Mouse (Mus musculus) brain, embryonic 14.5 days (tissue): Measurements from ENCODE around the gene Leng1. TPM values are rescaled to one million over a fixed set of nuclear protein-coding genes. Genes with fewer than 3 reads are reported as not detected.

Experiments
- DNase-seq: peaks from one replicate; pipeline ENCODE4 v3.0.0-alpha.2; 2011; ENCODE audit warnings: low read depth
- CTCF ChIP-seq: fragments of 200-500 bp; IDR thresholded peaks from 2 replicates; pipeline ENCODE4 v1.5.1; 2012; ENCODE audit warnings: inconsistent platforms, mild to moderate bottlenecking, moderate library complexity, borderline replicate concordance; ENCODE audit not compliant: insufficient read depth, insufficient read length; ENCODE audit errors: extremely low read depth
- POLR2A ChIP-seq: fragments of 200-500 bp; IDR thresholded peaks from 2 replicates; pipeline ENCODE4 v1.6.1; 2012; ENCODE audit warnings: mild to moderate bottlenecking, inconsistent platforms, borderline replicate concordance; ENCODE audit not compliant: poor library complexity, insufficient read depth, insufficient read length, severe bottlenecking; ENCODE audit errors: extremely low read depth
- polyA plus RNA-seq: library from polyadenylated mRNA; depleted of rRNA; stranded (reverse); fragments of >200 nt; gene quantifications from 2 replicates; pipeline ENCODE4 v1.2.3, GENCODE M21; 2012

The Leng1 gene
- polyA plus RNA-seq, 1 experiment = 8.6 TPM

DNA sequence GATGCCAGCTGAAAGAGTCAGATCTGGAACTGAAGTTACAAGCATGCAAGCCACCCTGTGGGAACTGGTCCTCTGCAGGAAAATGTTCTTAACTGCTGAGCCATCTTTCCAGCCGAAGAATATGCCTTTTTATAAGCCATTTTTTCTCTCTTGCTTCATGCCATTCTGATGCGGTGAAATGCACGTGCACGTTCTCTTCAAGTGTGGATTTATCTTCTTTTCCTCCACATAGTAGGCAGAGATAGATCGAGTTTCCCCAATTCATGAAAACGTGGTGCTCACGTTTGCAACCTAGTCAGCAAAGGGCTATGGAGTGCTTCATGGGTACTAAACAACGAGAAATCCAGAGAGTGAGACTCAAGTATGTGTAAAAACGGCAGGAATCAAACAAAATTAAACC, 21.8 kb downstream of the Leng1 start:
- TF ChIP-seq POLR2A = no peak
- TF ChIP-seq CTCF = no peak
- no peak for DNase-seq

DNA sequence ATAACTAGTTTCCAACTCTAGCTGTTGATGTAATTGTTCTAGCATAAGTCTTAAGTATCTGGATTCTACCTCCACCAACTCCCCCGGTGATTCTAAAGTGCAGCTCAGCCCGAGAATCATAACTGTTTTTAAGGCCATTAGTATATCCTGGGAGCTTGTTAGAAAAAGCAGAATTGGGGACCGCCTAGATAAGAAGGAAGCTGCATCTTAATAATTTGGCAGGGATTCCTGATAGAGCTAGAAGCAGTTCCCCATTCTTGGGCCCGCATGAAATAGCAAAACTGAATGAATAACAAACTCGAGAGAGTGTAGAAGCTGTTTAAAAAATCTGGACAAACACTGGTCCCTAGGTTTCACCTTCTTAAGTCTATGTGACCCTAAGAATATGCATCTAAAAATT, 22.2 kb downstream of the Leng1 start:
- no peak for DNase-seq
- TF ChIP-seq CTCF (no peak), POLR2A (no peak)

DNA sequence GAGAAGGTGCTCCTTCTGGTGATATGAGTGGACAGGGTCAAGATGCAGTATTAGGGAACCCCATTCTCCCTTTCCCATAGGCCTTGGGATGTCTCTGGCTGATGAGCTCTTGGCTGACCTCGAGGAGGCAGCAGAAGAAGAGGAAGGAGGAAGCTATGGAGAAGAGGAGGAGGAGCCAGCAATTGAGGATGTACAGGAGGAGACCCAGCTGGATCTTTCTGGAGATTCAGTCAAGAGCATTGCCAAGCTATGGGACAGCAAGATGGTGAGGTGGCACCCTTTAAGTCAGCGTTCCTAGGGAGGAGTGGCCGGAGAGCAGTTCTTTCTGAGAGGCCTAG, 35.2 kb downstream of the Leng1 start:
- no peak for TF ChIP-seq POLR2A
- TF ChIP-seq CTCF = no peak
- no peak for DNase-seq

DNA sequence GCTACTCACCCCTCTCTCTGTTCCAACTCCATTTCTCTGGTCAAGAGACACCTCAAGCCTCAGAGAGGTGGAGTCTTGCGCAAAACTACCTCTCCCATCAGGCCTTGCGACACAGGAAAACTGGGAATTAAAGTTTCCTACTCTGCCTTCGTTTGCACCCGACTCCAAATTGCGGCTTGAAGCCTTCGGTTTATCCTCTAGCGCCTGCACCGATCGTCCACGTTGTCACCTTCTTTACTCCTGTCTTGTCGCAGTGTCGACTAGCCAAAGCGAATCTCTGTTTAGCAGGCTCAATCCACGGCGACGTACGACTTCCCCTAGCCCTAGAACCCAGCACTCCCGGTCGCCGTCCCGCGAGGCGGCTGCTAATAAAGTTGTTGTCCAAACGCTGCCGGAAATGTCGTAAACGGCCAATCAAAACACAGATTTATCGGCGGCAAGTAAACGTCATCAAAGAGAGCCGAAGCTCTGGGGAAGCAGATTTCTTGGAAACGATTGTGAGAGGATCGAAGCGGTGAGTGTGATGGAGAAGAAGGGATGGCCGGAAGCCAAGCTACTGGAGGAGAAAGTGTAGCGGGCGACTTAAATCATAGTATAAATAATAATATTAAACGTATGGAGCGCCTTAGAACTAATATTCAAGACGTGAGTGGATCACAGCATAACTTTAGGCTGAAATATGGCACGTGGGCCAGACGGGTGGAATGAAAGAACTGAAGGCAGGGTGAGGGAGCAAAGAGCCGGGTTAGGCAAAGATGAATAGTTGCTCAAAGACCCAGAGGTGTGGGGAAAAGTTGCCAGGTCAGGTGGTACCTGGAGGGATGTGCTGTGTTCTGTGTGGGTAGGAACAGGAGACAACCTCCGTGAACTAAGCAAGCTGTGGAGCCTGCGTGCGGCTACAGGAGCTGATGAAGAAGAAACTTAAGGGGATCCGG, 35.8 kb downstream of the Leng1 start, which contains the start of the genes Tfpt and Prpf31:
Tfpt (minus strand) TSS at position 387 of the 935 bp plus-strand sequence.
Prpf31 (plus strand) TSS at position 443 of the 935 bp plus-strand sequence.
- DNase-seq = peak; percentile 99
- TF ChIP-seq POLR2A (peak; percentile 28; the same call in 1 of the 2 replicates), CTCF (no peak)

DNA sequence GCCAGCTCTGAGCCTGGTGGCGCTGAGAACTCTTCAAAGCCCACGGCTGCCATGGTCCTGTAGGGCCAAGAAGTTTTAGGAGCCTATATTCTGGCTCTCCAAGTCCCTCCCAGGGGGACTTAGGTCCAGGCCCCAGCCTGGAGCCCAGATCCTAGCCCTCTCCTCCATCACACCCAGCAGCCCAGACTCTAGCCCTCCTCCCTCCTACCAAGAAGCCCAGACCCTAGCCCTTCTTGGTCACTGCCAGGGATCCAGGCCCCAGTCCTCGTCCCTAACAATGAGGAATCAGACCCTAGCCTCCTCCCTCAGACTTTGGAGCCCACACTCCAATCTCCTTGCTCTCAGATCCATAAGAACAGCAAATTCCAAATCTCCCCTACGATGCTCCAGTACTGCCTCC, 36.6 kb downstream of the Leng1 start:
- no peak for TF ChIP-seq CTCF
- TF ChIP-seq POLR2A = no peak
- no peak for DNase-seq

DNA sequence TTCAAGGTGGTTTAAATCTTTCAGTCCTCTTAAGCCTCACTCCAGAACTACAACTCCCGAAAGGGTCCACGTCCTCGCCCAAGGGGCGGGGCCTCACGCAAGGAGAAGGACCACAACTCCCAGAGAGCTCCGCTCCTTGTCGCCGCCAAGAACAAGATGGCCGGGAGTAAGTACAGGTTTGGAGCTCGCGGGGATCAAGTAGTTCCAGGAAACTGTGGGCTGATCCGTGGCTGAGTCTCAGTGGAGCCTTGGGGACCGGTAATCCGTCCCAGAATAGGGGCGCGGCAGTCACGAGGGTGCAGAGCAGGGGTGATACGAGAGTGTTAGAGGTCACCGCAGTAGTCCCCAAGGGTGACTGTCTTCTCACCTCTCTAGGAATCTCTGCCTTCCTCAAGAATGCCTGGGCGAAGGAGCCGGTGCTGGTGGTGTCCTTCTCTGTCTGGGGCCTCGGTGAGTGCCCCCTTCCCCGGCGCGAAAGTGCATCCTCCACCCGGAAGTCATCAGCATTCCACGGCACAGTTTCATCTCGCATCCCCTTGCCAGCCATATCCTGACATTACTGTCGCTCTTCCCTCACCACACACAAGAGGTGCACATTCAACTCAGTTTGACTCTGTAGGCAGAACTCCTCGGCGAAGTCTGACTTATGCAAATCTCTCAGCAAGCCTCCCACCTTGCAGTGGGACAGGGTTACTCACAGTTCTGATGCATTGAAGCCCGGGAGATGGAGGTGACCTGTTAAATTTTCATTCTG, 48.2 kb downstream of the Leng1 start, which contains the start of gene Ndufa3:
Ndufa3 (plus strand) TSS at position 132 of the 754 bp plus-strand sequence.
- peak; percentile 98 for DNase-seq
- TF ChIP-seq POLR2A (peak; percentile 34; the same call in 1 of the 2 replicates), CTCF (no peak)

DNA sequence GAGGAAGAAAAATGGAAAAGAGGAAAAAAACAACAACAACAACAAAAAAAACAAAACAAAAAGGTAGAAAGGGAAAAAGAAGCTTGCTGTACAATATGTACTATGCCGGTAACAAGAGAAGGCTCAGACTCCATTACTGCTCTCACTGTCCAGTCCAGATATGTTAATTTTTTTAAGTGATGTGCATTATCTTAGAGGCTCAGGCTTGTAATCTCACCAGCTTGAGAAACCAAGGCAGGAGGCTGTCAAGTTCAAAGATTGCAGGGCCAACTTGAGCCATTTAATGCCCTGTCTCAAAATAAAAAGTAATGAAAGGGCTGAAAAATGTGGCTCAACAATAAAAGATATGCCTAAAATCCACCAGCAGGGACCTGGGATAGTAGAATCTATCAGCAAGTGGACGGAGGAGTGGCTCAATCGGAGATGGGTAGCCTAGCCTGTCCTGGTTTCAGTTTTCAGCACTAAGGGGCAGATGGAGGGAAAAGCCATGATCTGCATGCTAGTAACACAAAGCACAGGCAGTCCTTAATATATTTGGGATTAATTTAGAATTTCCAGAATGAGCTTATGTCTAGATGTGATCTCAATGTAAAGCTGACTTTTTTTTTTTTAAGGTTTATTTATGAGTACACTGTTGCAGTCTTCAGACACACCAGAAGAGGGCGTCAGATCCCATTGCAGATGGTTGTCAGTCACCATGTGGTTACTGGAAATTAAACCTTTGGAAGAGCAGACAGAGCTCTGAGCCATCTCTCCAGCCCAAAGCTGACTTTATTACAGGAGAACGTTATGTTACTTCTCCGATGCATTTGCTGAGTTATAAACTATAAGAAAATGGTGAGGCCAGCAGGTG, 49.0 kb downstream of the Leng1 start:
- DNase-seq = no peak
- TF ChIP-seq POLR2A (no peak), CTCF (peak; percentile 51; the same call in 1 of the 2 replicates)

DNA sequence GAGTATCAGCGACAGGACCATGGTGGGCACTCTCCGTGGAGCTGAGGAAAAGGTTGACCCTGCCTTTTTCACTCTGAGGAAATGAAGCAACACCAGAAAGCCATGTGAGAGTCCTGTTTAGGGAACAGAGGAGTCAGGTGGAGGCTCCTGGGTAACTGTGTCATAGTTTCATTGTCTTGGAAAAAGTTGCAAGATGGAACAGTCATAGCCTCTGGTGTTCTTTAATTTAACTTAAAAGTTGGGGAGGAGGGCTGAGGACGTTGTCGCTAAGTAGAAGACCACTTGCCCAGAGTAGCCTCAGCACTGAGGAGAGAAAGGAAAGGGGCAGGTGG, 49.6 kb downstream of the Leng1 start, which contains the start of gene Oscar:
Oscar (minus strand) TSS at position 101 of the 332 bp plus-strand sequence.
- TF ChIP-seq POLR2A = no peak
- TF ChIP-seq CTCF = no peak
- DNase-seq = no peak

DNA sequence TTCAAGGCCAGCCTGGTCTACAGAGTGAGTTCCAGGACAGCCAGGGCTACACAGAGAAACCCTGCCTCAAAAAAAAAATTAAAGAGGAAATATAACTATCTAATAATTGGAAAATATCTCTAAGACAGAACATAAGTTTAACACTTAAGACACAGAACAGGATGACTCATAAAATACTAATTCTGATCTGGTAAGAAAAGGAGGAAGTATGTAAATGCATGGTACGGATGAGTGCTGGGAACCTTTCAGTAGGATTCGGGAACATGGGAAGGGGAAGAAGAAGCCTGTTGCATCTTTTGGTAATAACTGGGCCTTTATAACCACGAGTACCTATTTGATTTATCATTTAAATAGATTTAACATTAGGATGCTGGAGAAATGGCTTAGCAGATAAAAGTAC, 51.6 kb downstream of the Leng1 start:
- no peak for TF ChIP-seq POLR2A
- TF ChIP-seq CTCF = no peak
- DNase-seq = no peak

DNA sequence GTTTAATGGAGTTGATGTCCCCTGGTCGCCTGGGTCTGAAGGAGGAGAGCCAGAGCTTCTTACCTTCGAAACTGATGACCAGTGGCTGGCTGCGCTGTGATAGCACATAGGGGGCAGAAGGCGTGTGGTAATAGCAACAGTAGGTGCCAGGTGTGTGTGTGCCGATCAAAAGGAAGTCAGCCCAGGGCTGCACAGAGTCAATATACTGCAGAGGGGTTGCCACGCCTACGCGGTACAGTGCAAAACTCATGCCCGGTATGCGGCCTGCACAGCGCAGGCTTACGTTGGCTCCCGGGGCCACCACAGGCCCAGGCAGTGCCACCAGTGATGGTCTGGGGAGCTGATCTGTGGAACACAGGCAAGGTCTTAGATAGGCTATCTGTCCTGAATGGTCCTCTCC, 54.6 kb downstream of the Leng1 start:
- TF ChIP-seq POLR2A (no peak), CTCF (no peak)

More for the DNA sequence above, 54.6 kb downstream of the Leng1 start:
- no peak for DNase-seq
